Mouse (Mus musculus) c-Kit-negative CD71-positive TER-119-positive erythroid progenitor cells, embryonic 14.5 days (primary cell): Measurements from ENCODE around the gene Zfp791.
"Not testable (repeated sequence)": the region's sequence is repeated elsewhere in the genome, so short reads cannot be mapped to it uniquely, and the experiment has no call there.

ENCODE experiments used
- DNase-seq: peaks from one replicate; pipeline ENCODE4 v3.0.0-alpha.2; 2013; ENCODE audit warnings: low read depth, low spot score

The Zfp791 gene

DNA sequence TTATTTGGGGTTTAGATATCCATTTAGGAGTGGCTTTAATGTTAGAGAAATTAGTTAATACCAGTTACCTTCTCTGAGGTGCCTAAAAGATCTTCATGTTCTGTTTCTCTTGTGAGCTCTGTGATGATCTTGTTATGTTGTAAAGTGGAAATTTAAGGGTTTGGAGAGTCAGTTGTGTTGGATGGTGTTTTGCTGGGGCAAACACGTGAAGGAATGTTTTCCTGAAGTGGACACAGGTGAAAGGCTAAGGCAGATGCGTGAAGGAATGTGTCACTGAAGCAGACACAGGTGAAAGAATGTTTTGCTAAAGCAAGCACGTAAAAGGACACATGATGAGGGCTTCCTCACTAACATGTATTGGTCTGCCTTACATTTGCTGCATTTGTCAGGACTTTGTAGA, at the start of gene Zfp791:
TSS of gene Zfp791 (minus strand) at position 101 of the 400 bp plus-strand sequence.
- DNase-seq = no peak

- no peak for DNase-seq
Measured at GRCm38 (mm10) chr8:85171291-85171690, 48.4 kb upstream of the Zfp791 start.

DNA sequence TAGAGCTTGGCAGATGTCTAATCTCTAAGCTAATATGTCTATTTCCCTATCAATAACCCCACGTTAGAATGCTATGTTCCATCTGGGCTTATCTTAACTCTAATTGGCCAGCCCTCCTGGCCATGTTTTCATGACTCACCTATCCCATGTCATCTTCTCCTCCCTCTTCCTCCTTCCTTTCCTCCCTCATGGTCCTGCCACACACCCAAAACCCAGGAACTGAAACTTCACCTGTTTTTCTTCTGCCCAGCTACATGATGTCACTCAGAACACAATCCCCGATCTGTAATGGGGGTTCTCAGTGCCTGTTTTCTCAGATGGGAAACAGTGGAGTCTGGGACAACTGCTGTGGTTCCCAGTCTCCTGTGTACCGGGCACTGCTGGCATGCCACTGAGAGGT, 28.7 kb upstream of the Zfp791 start, which contains the start of gene Cks1brt:
TSS of gene Cks1brt (plus strand) at position 301 of the 400 bp plus-strand sequence.
- no peak for DNase-seq

DNA sequence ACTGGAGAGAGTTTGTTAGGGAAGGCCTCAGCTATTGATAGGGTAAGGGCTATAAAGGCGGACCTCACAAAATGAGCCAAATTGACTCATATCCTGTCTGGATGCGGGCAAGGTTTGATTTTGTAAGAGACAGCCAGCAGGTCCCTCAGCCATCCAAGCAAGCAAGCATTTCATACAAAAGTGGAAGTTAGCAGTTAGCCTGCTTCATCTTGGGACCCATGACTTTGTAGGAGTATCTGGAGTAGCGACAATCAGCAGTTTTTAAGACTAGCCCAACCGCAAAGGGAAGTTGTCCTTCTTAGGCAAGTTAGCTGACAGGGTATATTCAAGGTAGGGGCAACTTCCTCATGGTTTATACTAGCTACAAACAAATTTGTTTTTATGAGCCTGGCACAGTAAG, 19.6 kb upstream of the Zfp791 start:
- no peak for DNase-seq

DNA sequence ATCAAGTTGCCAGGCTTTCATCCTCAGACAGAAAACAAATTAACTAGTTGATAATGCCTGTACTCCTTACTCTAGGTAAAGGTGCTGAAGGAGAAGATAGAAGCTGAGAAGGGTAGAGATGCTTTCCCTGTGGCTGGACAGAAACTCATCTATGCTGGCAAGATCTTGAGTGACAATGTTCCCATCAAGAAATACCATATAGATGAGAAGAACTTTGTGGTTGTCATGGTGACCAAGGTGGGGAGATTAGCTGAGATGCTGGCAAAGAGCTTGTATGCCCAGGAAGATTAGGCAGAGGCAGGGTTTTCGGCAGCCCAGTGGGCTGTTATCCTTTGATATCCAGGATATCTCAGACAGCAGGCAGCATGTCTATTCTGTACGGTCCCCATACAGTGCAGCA, 12.8 kb upstream of the Zfp791 start:
- DNase-seq = not testable (repeated sequence)

DNA sequence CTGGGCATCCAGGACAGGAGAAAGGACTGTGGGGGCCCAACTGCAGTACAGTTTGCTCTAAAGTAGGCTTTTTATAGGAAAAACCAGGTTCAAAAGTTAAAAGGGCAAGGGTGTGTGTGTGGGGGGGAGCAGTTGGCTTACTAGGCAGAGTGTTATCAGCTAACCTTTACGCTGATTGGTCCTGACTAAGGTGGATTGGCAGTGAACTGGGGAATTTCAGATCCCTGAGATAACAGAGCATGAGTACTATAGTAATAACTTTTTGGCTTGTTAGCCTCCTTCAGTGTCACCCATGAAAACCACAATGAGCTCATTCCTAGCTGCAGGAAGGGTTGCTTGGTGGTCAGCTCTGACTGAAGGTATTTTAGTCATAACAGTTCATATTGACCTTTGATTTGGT, 9.4 kb upstream of the Zfp791 start:
- DNase-seq = no peak

DNA sequence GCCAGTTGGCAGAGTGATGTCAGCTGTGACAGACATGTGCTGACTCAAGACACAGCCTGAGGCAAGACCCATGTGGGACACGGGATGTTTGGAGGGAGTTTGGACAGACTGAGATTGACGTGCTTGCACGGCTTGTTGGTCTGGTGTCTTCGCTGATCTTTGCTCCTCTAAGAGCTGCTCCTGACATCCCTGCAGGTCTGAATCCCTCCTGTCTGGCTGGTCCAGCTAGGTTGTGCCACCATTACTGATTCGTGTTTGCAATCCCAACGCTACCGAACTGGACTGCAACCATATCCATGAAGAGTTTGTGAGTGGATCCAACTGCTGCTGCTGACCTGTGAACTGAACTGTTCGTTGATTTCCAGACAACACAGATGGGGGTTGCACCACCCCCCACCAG, 796 bp upstream of the Zfp791 start:
- DNase-seq = no peak

DNA sequence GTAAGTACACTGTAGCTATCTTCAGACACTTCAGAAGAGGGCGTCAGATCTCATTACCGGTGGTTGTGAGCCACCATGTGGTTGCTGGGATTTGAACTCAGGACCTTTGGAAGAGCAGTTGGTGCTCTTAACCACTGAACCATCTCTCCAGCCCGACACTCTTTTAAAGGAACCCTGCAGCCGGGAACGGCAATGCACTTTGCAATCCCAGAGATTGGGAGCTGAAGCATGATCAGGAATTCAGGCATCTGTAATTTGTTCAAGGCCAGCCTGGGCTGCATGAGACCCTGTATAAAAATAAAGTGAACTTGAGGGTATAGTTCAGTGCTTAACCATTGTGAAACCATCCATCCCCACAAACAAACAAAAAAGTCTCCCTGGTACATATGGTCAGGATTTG, 2.6 kb downstream of the Zfp791 start:
- DNase-seq = not testable (repeated sequence)

DNA sequence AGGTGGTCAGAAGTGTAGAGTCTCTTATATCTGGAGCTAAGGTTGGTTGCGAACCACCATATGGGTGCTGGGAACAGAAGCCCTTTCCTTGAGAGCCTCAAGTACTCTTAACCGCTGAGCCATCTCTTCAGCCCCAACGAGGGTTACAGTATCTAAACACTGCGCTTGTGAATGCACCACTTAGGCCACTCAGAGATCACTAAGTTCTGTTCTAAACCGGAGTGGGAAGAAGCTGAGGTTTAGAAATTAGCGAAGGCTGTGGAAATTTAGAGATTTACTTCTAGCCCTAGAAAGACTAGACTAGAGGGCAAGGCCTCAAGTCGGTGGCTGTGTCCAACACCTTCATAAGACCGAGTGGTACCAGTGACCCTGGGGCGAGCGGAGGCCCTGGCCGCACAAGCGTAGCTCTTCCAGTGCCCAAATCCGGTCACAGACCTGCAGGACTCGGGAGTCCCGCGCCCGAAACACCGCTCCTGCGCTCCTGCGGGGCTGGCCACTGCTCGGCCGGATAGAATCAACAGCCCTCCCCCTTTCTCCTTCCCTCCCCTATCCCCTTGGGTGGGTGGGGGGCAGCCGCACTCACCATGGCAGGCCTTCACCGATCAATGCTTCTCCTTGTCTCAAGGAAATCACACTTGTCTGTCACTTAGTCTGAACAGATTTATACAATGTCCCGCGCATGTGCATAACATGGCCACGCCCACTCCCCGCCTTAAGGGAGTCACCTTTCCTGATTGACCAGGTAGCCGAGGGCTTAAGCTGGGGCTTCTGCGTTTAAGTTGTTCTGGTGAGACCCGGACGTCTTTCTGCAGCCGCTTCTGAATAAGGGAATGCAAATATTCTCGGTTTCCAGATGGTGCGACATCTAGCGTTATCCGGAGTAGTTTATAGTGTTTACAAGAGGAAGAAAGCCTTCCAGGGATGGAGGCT, 3.6 kb downstream of the Zfp791 start:
- no peak for DNase-seq

DNA sequence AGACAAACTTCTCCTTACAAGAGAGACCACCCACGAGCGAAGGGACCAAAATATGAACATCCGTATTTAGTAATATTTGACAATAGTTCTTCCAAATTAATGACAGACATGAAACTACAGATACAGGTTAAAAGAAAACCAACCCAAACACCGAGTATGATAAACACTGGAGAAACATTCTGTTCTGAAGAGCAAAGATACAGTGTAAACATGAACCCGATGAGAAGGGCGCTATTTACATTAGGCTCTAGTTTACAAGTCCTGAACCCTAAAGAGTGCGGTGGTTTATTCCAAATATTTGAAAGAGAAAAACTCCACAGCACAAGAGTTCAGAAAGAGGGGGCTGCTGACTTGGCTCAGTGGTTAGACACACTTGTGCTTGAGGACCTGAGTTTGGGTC, 5.9 kb downstream of the Zfp791 start:
- DNase-seq = no peak

DNA sequence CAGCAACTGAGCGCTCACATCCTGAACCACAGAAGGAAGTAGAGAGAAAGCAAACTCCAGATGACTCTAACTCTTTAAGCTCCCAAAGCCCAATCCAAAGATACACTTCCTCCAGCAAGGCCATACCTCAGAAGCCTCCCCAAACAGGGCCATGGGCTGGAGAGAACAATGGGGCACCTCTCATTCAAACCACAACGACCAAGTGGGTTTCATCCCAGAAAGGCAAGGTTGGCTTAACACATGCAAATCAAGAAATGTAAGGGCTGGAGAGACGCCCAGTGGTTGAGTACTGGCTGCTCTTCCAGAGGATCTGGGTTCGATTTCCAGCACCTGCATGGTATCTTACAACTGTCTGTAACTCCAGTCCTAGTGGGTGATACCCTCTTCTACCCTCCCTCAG, 7.4 kb downstream of the Zfp791 start:
- no peak for DNase-seq

- DNase-seq = no peak
Measured at GRCm38 (mm10) chr8:85113241-85113640, 9.7 kb downstream of the Zfp791 start.

DNA sequence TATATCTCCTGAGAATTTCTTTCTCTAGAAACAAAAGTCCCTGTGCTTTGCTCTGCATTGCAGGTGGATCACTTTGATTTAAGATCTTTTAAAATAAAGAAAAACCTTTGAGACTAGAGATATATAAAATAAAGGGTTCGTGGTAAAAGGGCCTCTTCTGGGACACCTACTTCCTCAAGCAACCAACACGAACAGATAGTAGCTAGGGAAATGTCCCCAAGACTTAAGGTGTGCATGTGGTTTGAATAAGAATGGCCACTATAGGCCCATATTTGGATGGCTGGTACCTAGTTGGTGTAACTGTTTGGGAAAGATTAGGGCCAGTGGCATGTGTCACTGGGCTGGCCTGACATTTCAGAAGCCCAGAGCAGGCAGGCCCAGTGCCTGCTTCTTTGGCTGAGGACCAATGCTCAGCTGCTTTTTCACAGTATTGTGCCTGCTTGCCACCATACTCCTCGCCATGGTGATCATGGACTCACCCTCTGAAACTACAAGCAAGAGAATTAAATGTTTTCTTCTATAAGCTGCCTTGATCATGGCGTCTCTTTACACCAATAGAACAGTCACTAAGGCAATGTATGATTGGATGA, 22.7 kb downstream of the Zfp791 start:
- no peak for DNase-seq

- DNase-seq = no peak
Measured at GRCm38 (mm10) chr8:85096850-85097249, 26.0 kb downstream of the Zfp791 start.

GRCm38 (mm10) chr8:85096196-85096595, 26.7 kb downstream of the Zfp791 start:
- no peak for DNase-seq

DNA sequence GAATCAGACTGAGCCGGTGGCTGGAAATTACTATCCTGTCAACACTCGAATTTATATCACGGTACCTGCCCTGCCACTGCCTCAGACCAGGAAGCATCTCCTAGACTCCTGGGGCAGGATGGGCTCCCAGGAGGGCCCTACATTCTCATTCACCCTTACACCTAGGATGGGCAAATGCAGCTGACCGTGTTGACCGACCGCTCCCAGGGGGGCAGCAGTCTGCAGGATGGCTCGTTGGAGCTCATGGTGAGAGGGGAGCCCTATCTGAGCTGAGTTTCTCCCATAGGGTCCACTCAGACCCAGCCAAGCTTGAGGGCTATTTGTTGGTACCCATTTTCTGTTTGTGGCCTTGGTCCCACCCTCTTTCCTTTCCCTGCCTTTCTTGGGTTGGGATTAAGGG, 27.3 kb downstream of the Zfp791 start:
- no peak for DNase-seq

GRCm38 (mm10) chr8:85095051-85095450, 27.8 kb downstream of the Zfp791 start:
- no peak for DNase-seq

GRCm38 (mm10) chr8:85091526-85092090, 31.3 kb downstream of the Zfp791 start:
- no peak for DNase-seq

DNA sequence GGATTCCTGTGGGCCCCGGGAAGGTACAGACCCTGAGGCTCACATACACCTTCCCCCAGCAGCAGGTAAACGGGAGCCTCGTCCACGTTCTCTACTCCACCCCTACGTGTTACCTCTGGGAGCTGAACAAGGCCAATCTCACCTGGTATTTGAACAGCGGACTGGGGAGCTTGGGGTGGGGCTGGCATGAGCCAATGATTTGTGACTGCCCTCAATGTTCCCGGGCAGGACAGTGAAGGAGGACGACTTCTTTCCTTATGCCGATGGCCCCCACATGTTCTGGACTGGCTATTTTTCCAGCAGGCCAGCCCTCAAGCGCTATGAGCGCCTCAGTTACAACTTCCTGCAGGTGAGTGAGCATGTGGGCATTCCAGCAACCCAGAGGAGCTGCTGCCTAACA, 32.0 kb downstream of the Zfp791 start:
- no peak for DNase-seq

GRCm38 (mm10) chr8:85088771-85089170, 34.1 kb downstream of the Zfp791 start:
- DNase-seq = no peak

DNA sequence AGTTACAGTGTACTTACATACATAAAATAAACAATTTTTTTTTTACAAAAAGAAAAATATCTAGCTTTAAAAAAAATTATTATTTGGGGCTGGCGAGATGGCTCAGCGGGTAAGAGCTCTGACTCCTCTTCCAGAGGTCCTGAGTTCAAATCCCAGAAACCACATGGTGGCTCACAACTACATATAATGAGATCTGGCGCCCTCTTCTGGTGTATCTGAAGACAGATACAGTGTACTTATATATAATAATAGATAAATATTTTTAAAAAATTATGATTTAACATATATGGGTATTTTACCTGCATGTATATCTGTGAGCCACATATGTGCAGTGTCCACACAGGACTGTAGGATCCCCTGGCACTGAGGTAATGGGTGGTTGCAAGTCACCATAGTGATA, 36.7 kb downstream of the Zfp791 start:
- DNase-seq = no peak

GRCm38 (mm10) chr8:85084633-85085032, 38.3 kb downstream of the Zfp791 start:
- no peak for DNase-seq
